Mouse (Mus musculus): ENCODE data around the gene Zfyve21.

DNA sequence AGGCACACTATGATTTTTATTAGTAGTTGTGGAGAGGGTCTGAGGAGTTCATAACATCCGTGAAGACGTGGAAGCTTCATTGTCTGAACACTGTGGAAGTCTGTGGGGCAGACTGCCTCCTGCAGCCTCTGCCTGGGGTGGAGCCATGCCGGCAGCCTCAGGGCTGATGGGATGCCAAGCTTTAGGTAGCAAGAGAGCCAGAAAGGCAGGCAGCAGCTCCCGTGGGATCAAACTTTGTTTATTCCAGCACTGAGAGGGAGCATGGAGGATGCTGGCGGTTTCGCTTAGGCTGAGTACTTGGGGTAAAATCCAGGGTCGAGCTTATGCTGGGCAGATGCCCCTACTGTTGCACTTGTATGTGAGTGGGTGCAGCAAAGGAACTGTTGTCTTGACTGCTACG, 16.7 kb upstream of the Zfyve21 start:
- TF ChIP-seq POLR2A (IDR thresholded peaks at IDR 0.05; ENCODE audit: low read depth, low read length) = no peak
- no peak for TF ChIP-seq CTCF (IDR thresholded peaks at IDR 0.05; ENCODE audit: extremely low read depth, insufficient read length, insufficient replicate concordance, low read depth, low read length)

Measured in small intestine, adult 2 months (tissue).